Mouse (Mus musculus): Measurements from ENCODE around the gene Gm21704.
"Not testable (repeated sequence)": the region's sequence is repeated elsewhere in the genome, so short reads cannot be mapped to it uniquely, and the experiment has no call there.

Gene Gm21704

DNA sequence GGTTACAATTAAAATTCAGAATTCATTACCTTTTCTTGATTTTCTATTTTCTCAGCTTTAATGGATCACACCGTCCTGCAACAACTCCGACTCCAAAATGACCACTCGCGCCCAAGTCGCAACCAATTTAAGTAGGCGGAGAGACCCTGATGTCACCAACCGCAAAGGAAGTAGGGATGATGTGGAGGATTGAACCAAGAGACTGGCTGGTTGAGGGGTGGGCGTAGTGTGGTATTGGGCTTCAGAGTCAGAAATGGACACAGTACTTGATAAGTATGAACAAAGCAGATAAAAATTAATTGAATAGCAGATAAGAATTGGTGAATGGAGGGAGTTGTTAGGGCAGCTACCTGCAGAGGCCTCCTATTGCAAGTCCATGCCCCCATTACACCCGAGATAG is at the start of gene Gm21704, which contains the start of gene Gm21708:
Gene Gm21704, minus strand, starts transcription at position 101 of the 400 bp plus-strand sequence.
Gene Gm21708, minus strand, starts transcription at position 101 of the 400 bp plus-strand sequence.
- DNase-seq (ENCODE audit: low read depth) = not testable (repeated sequence)

DNA sequence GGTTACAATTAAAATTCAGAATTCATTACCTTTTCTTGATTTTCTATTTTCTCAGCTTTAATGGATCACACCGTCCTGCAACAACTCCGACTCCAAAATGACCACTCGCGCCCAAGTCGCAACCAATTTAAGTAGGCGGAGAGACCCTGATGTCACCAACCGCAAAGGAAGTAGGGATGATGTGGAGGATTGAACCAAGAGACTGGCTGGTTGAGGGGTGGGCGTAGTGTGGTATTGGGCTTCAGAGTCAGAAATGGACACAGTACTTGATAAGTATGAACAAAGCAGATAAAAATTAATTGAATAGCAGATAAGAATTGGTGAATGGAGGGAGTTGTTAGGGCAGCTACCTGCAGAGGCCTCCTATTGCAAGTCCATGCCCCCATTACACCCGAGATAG is 64.7 kb downstream of the Gm21704 start, which contains the start of gene Gm21693:
Gene Gm21693, minus strand, starts transcription at position 101 of the 400 bp plus-strand sequence.
- not testable (repeated sequence) for DNase-seq (ENCODE audit: low read depth)

DNA sequence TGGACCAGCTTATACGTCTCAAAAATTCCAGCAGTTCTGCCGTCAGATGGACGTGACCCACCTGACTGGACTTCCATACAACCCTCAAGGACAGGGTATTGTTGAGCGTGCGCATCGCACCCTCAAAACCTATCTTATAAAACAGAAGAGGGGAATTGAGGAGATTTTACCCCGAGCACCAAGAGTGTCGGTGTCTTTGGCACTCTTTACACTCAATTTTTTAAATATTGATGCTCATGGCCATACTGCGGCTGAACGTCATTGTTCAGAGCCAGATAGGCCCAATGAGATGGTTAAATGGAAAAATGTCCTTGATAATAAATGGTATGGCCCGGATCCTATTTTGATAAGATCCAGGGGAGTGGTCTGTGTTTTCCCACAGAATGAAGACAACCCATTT is 69.3 kb downstream of the Gm21704 start:
- DNase-seq (ENCODE audit: low read depth) = not testable (repeated sequence)

All from c-Kit-positive CD71-positive TER-119-negative erythroid progenitor cells, embryonic 14.5 days (primary cell).